Mouse (Mus musculus) stomach, embryonic 16.5 days (tissue): ENCODE results near the gene Arid3a. TPM values are rescaled to one million over a fixed set of nuclear protein-coding genes. Genes with fewer than 3 reads are reported as not detected.

Experiments
- ATAC-seq: fragments of 200-750 bp; cut with Nextera tagmentation; 2 replicates; pipeline ENCODE4 v1.8.0; 2017; ENCODE audit warnings: moderate number of reproducible peaks, moderate TSS enrichment; ENCODE audit not compliant: insufficient read depth, low FRiP score
- H3K27ac ChIP-seq: fragments of 300-500 bp; sonication (generic); 2 replicates; pipeline ENCODE4 v1.5.1; 2014; ENCODE audit warnings: low read length
- H3K27me3 ChIP-seq: fragments of 300-500 bp; sonication (generic); 2 replicates; pipeline ENCODE4 v1.6.1; 2014; ENCODE audit warnings: low read length, control low read depth, mixed read lengths; ENCODE audit not compliant: control insufficient read depth, insufficient read depth
- H3K36me3 ChIP-seq: fragments of 300-500 bp; sonication (generic); 2 replicates; pipeline ENCODE4 v1.6.1; 2014; ENCODE audit warnings: low read length; ENCODE audit not compliant: control insufficient read depth, insufficient read depth
- H3K4me1 ChIP-seq: fragments of 300-500 bp; sonication (generic); 2 replicates; pipeline ENCODE4 v1.6.1; 2014; ENCODE audit warnings: low read length, control low read depth, mixed read lengths; ENCODE audit not compliant: control insufficient read depth, insufficient read depth
- H3K4me2 ChIP-seq: fragments of 300-500 bp; sonication (generic); 2 replicates; pipeline ENCODE4 v1.6.1; 2014; ENCODE audit warnings: low read depth, low read length, mixed read lengths
- H3K4me3 ChIP-seq: fragments of 300-500 bp; sonication (generic); replicated peaks from 2 replicates; pipeline ENCODE4 v1.5.1; 2014; ENCODE audit warnings: mild to moderate bottlenecking, low read length
- H3K9ac ChIP-seq: fragments of 300-500 bp; sonication (generic); 2 replicates; pipeline ENCODE4 v1.6.1; 2014; ENCODE audit warnings: low read length
- H3K9me3 ChIP-seq: fragments of 300-500 bp; sonication (generic); replicated peaks from 2 replicates; pipeline ENCODE4 v1.6.1; 2016; ENCODE audit warnings: low read length, control low read depth; ENCODE audit not compliant: control insufficient read depth
- WGBS: fragments of 180-500 bp; shearing (Covaris S2); extraction: QIAGEN DNeasy Blood & Tissue Kit; methylation state at CpG from one replicate; pipeline ENCODE4 v1.1.7; 2014; 5-methylcytosine and 5-hydroxymethylcytosine counted together
- polyA plus RNA-seq: library from polyadenylated mRNA; unstranded; fragments of >200 nt; fragmentation: Nextera tagmentation; extraction: Ambion mirVana; gene quantifications from 2 replicates; pipeline ENCODE4 v1.2.1, GENCODE M21; 2015

The Arid3a gene
- polyA plus RNA-seq, 1 experiment from 2014 or later = 5.2 TPM

- Histone ChIP-seq H3K4me1 (peaks cover 32% of the 10 kb centered on the region), H3K4me3 (peak overlapping the region; percentile 28), H3K27me3 (peaks cover 51% of the 10 kb centered on the region), H3K36me3 (no peaks in the 10 kb centered on the region), H3K27ac (no peak overlapping the region), H3K9me3 (no peaks in the 10 kb centered on the region), H3K9ac (peak overlapping the region; percentile 46; the same call in 1 of the 2 replicates), H3K4me2 (peak overlapping the region; percentile 50)
- WGBS = 5% methylated on average over 34 of the region's 34 CpGs
- no peak for ATAC-seq
Observed at GRCm38 (mm10) chr10:79921572-79921971, 5.3 kb upstream of the Arid3a start.

DNA sequence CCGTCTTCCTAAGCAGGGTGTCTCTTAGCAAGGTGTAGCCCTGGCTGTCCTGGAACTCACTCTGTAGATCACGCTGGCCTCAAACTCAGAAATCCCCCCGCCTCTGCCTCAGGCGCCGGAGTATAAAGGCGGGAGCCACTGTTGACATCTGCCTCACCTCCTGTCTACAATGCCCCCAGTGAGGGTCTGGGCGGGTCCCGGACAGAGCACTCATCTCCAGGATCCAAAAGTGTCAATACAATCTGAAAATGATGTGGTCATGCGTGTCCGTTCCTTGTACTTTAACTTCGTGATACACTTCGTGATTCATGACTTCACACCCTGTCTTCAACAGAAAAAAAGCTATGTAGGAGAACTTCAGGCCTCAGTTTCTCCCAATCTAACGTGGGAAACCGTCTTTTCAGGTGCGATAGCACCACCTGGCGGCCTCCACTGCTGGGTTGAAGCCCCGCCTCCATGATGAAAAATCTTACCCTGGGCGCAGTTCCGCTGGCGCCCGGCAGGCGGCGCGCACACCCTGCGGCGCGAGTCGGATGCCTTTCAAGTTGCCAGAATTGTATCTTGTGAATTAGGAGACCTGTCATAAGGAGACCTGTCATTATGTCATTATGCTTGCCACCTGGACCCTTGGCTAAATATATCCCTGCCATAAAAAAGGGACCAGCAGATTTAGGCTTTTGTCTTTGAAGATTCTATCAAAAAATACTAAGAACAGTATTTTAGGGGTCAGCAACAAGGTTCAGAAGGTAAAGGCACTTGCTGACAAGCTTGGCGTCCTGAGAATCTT, 1.7 kb upstream of the Arid3a start:
- no peak overlapping the region for H3K9ac ChIP-seq
- H3K9me3 ChIP-seq = no peaks in the 10 kb centered on the region
- H3K36me3 ChIP-seq = no peaks in the 10 kb centered on the region
- peaks cover 26% of the 10 kb centered on the region for H3K27me3 ChIP-seq
- 0 out of 2 replicates have a peak, but pooled peaks have one; percentile 1 for ATAC-seq
- H3K4me1 ChIP-seq = peaks cover 26% of the 10 kb centered on the region
- H3K4me3 ChIP-seq = no peak overlapping the region
- H3K4me2 ChIP-seq = peak overlapping the region; percentile 92
- H3K27ac ChIP-seq = peak overlapping the region; percentile 95
- WGBS = 10% methylated on average over 29 of the region's 29 CpGs

DNA sequence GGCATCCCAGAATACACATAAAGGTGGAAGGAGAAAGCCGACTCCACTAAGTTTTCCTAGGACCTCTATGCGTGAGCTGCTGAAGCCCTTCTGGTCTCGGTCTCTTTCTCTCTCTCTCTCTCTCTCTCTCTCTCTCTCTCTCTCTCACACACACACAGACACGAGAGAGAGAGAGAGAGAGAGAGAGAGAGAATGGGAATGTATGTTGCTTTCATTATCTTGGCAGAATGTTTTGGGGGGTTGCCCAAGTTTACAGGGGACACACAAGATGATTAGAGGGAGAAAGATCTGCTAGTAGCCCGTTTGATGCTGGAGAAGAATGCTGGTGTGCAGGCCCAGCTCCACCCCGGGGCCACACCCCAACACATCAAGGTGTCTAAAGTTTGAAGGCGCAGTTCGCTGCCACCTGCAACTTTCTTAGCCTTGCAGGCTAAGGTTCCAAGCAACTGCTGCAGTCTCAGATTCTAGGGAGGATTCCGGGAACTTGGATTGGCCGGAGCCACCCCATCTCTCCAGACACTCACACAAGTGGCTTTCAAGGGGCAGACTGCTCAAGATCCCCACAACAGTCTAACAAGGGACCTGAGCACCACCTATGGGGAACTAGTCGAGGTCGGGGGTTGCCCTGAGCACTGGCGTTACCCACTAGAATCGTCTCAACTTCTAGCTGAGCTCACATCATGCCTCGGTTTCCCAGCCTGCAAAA, 905 bp upstream of the Arid3a start:
- ATAC-seq = no peak
- H3K4me2 ChIP-seq = peak overlapping the region; percentile 92
- no peaks in the 10 kb centered on the region for H3K36me3 ChIP-seq
- 5% methylated on average over 15 of the region's 15 CpGs for WGBS
- H3K4me3 ChIP-seq = peak overlapping the region; percentile 85
- no peaks in the 10 kb centered on the region for H3K9me3 ChIP-seq
- H3K9ac ChIP-seq = peak overlapping the region; percentile 89
- peak overlapping the region; percentile 95 for H3K27ac ChIP-seq
- H3K27me3 ChIP-seq = peaks cover 19% of the 10 kb centered on the region
- H3K4me1 ChIP-seq = peaks cover 26% of the 10 kb centered on the region

DNA sequence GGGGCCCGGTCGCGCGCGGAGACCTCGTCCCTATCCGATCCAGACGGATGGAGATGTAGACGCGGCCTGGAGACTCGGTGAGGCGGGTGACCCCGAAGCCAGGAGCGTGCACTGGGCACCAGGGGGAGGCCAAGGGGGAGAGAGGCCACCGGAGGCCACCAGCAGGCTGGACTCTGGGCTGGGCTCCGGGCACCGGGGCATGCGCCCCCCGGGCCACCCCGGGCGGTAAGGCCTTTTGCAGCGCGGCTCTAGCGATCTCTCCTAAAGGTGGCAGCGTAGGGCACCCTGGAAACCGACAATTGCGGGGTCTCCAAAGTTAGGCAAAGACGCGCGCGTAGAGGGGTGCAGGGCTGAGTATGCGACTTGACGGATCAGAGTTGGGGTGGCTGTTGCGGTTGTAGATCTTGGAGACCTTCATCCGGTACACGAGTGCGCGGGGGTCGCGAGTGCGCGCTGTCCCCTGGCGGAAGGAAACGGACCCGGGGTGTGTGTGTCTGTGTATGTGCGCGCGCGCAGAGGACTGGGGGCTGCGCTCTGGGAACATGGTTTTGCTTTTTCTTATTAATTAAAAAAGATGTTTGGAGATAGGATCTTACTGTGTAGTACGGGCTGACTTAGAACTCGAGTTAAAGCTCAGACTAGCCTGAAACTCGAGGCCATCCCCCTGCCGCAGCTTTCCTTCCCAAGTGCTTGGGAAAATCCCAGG, 634 bp downstream of the Arid3a start:
- Histone ChIP-seq H3K4me2 (peak overlapping the region; percentile 92), H3K27me3 (peaks cover 3% of the 10 kb centered on the region), H3K36me3 (peaks cover 13% of the 10 kb centered on the region; the same call in 1 of the 2 replicates), H3K4me3 (peak overlapping the region; percentile 85), H3K9me3 (no peaks in the 10 kb centered on the region), H3K4me1 (peaks cover 26% of the 10 kb centered on the region), H3K9ac (peak overlapping the region; percentile 89), H3K27ac (peak overlapping the region; percentile 95)
- WGBS = 0% methylated on average over 54 of the region's 54 CpGs
- peak; percentile 7; the same call in 1 of the 2 replicates for ATAC-seq

GRCm38 (mm10) chr10:79928030-79928694, 1.3 kb downstream of the Arid3a start:
- Histone ChIP-seq H3K9ac (peak overlapping the region; percentile 89), H3K4me3 (peak overlapping the region; percentile 85), H3K9me3 (no peaks in the 10 kb centered on the region), H3K4me2 (peak overlapping the region; percentile 92), H3K27ac (peak overlapping the region; percentile 95), H3K27me3 (no peaks in the 10 kb centered on the region; the same call in 1 of the 2 replicates), H3K4me1 (peaks cover 33% of the 10 kb centered on the region), H3K36me3 (peaks cover 13% of the 10 kb centered on the region; the same call in 1 of the 2 replicates)
- ATAC-seq = no peak
- WGBS = 2% methylated on average over 29 of the region's 29 CpGs

DNA sequence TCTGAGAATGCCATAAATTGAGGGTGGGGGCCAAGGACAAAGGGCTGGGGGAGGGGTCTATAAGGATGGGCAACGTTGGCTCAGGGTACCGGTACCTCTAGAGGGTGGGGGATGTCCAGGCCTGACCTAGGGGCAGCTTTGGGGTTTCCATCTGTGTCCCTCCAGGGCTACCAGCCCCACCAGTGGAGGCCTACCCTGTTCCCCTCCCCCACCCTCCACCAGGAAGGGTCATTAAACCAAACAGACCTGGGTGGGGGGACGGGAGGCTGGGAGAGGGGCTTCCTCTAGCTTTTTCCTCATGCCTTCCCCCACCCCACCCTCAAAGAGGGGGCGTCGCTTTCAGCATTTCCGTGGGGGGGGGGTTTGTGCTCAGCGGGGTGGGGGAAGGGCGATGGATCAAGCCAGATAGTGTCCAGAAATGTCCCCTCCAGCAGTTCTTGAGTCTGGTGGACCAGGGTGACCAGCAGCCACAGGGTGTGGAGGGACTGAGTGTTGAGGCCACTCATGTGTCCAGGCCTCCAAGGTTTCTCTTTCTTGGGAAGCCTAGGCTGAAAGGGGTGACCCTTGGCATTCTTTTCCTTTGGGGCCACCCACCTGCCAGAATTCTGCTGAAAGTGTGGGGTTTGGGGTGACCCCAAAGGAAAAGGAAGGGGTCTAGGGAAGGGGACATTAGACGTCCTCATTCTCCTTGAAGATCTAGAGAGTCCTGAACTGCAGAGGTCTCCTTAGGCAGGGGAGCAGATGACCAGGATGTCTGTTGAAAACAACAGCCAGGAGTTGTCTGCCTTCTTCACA, 2.3 kb downstream of the Arid3a start:
- peaks cover 42% of the 10 kb centered on the region for H3K4me1 ChIP-seq
- H3K27me3 ChIP-seq = no peaks in the 10 kb centered on the region
- WGBS = 27% methylated on average over 9 of the region's 9 CpGs
- peak overlapping the region; percentile 92 for H3K4me2 ChIP-seq
- no peak for ATAC-seq
- peak overlapping the region; percentile 89 for H3K9ac ChIP-seq
- H3K4me3 ChIP-seq = peak overlapping the region; percentile 85
- H3K27ac ChIP-seq = peak overlapping the region; percentile 55
- no peaks in the 10 kb centered on the region for H3K9me3 ChIP-seq
- H3K36me3 ChIP-seq = peaks cover 13% of the 10 kb centered on the region; the same call in 1 of the 2 replicates

GRCm38 (mm10) chr10:79929967-79930825, 3.4 kb downstream of the Arid3a start:
- WGBS = 89% methylated on average over 18 of the region's 18 CpGs
- no peaks in the 10 kb centered on the region for H3K27me3 ChIP-seq
- no peak for ATAC-seq
- H3K9me3 ChIP-seq = no peaks in the 10 kb centered on the region
- H3K36me3 ChIP-seq = peaks cover 13% of the 10 kb centered on the region; the same call in 1 of the 2 replicates
- peaks cover 53% of the 10 kb centered on the region for H3K4me1 ChIP-seq
- no peak overlapping the region for H3K4me3 ChIP-seq
- H3K27ac ChIP-seq = no peak overlapping the region
- H3K4me2 ChIP-seq = no peak overlapping the region
- no peak overlapping the region for H3K9ac ChIP-seq
